Mouse (Mus musculus) heart, adult 2 months (tissue): ENCODE measurements at regions not wholly inside any gene's neighbourhood (a gene's known extent, or its start where the extent isn't known, plus 50 kb on each side); places are given as distances from the start of the nearest gene placed in this dataset.

Experiments
- CTCF ChIP-seq: fragments of 200-600 bp; IDR thresholded peaks from 2 replicates; pipeline ENCODE4 v1.8.1; 2022; ENCODE audit warnings: antibody characterized with exemption, mild to moderate bottlenecking, moderate library complexity
- POLR2A ChIP-seq: fragments of 200-500 bp; IDR thresholded peaks from 2 replicates; pipeline ENCODE4 v1.6.1; 2011; ENCODE audit warnings: mild to moderate bottlenecking, low read depth, low read length, control low read depth; ENCODE audit not compliant: insufficient read depth

GRCm38 (mm10) chr2:137756220-137756619, 500.1 kb upstream of the Btbd3 start:
- TF ChIP-seq CTCF (no peak), POLR2A (no peak)
